Mouse (Mus musculus): Measurements from ENCODE around the gene Nr2e1. TPM values are rescaled to one million over a fixed set of nuclear protein-coding genes. Genes with fewer than 3 reads are reported as not detected.
A peak's percentile ranks its signal among the peaks of the same experiment; 100 is the strongest.

Nr2e1 gene
- total RNA-seq, 2 experiments from 2014 or later = not detected

- no peak for DNase-seq (ENCODE audit: low spot score in 2 of 2)
Measured at GRCm38 (mm10) chr10:42587961-42588750, 4.7 kb upstream of the Nr2e1 start.

GRCm38 (mm10) chr10:42585596-42586305 lies 2.3 kb upstream of the Nr2e1 start:
- no peak for DNase-seq (ENCODE audit: low spot score in 2 of 2)

GRCm38 (mm10) chr10:42585156-42585555 lies 1.7 kb upstream of the Nr2e1 start:
- DNase-seq (ENCODE audit: low spot score in 2 of 2) = no peak

GRCm38 (mm10) chr10:42584436-42584983 lies 1.1 kb upstream of the Nr2e1 start:
- DNase-seq (ENCODE audit: low spot score in 2 of 2) = no peak

GRCm38 (mm10) chr10:42583902-42584435 lies 537 bp upstream of the Nr2e1 start:
- DNase-seq (ENCODE audit: low spot score in 2 of 2) = no peak

GRCm38 (mm10) chr10:42582566-42583110 lies 794 bp downstream of the Nr2e1 start:
- DNase-seq (ENCODE audit: low spot score in 2 of 2) = no peak

GRCm38 (mm10) chr10:42581694-42582565 lies 1.5 kb downstream of the Nr2e1 start:
- peak in 1 of 2 experiments; percentile 11 for DNase-seq (ENCODE audit: low spot score in 2 of 2)

GRCm38 (mm10) chr10:42580951-42581277 lies 2.5 kb downstream of the Nr2e1 start:
- no peak for DNase-seq (ENCODE audit: low spot score in 2 of 2)

- no peak for DNase-seq (ENCODE audit: low spot score in 2 of 2)
Measured at GRCm38 (mm10) chr10:42580131-42580950, 3.1 kb downstream of the Nr2e1 start.

GRCm38 (mm10) chr10:42579475-42580130 lies 3.8 kb downstream of the Nr2e1 start:
- DNase-seq (ENCODE audit: low spot score in 2 of 2) = no peak

- no peak for DNase-seq (ENCODE audit: low spot score in 2 of 2)
Measured at GRCm38 (mm10) chr10:42578698-42579474, 4.5 kb downstream of the Nr2e1 start.

GRCm38 (mm10) chr10:42578281-42578675 lies 5.2 kb downstream of the Nr2e1 start:
- no peak for DNase-seq (ENCODE audit: low spot score in 2 of 2)

- no peak for DNase-seq (ENCODE audit: low spot score in 2 of 2)
Measured at GRCm38 (mm10) chr10:42577525-42578280, 5.7 kb downstream of the Nr2e1 start.

- DNase-seq (ENCODE audit: low spot score in 2 of 2) = no peak
Measured at GRCm38 (mm10) chr10:42574639-42575038, 8.8 kb downstream of the Nr2e1 start.

GRCm38 (mm10) chr10:42572971-42573370 lies 10.5 kb downstream of the Nr2e1 start:
- DNase-seq (ENCODE audit: low spot score in 2 of 2) = no peak

- no peak for DNase-seq (ENCODE audit: low spot score in 2 of 2)
Measured at GRCm38 (mm10) chr10:42572567-42572966, 10.9 kb downstream of the Nr2e1 start.

GRCm38 (mm10) chr10:42562272-42562671 lies 21.2 kb downstream of the Nr2e1 start:
- DNase-seq (ENCODE audit: low spot score in 2 of 2) = peak in 1 of 2 experiments; percentile 17

All from gastrocnemius, postnatal 4 days (tissue).